Mouse (Mus musculus) limb, embryonic 14.5 days (tissue): ENCODE results near the gene Kcnip1. TPM values are rescaled to one million over a fixed set of nuclear protein-coding genes. Genes with fewer than 3 reads are reported as not detected.
A peak's percentile ranks its signal among the peaks of the same experiment; 100 is the strongest.

ENCODE experiments used
- ATAC-seq: fragments of 200-750 bp; cut with Nextera tagmentation; 2 replicates; pipeline ENCODE4 v1.8.0; 2017; ENCODE audit warnings: low read depth, moderate number of reproducible peaks, moderate TSS enrichment; ENCODE audit not compliant: low FRiP score
- DNase-seq: peaks from one replicate; pipeline ENCODE4 v3.0.0-alpha.2; 2015; ENCODE audit warnings: low spot score
- H3K27ac ChIP-seq: fragments of 300-500 bp; sonication (generic); replicated peaks from 2 replicates; pipeline ENCODE4 v1.5.1; 2014; ENCODE audit warnings: low read depth, mild to moderate bottlenecking, low read length, moderate library complexity, mixed read lengths
- H3K27me3 ChIP-seq: fragments of 300-500 bp; sonication (generic); 2 replicates; pipeline ENCODE4 v1.6.1; 2014; ENCODE audit warnings: low read length, mixed read lengths; ENCODE audit not compliant: control insufficient read depth, insufficient read depth
- H3K36me3 ChIP-seq: fragments of 300-500 bp; sonication (generic); 2 replicates; pipeline ENCODE4 v1.6.1; 2014; ENCODE audit warnings: mild to moderate bottlenecking, low read length, moderate library complexity, mixed read lengths; ENCODE audit not compliant: control insufficient read depth, insufficient read depth
- H3K4me1 ChIP-seq: fragments of 300-500 bp; sonication (generic); 2 replicates; pipeline ENCODE4 v1.6.1; 2014; ENCODE audit warnings: antibody characterized with exemption, low read length, mixed read lengths; ENCODE audit not compliant: control insufficient read depth, insufficient read depth
- H3K4me2 ChIP-seq: fragments of 300-500 bp; sonication (generic); replicated peaks from 2 replicates; pipeline ENCODE4 v1.6.1; 2014; ENCODE audit warnings: low read depth, mild to moderate bottlenecking, low read length, moderate library complexity; ENCODE audit not compliant: severe bottlenecking
- H3K4me3 ChIP-seq: fragments of 300-500 bp; sonication (generic); replicated peaks from 2 replicates; pipeline ENCODE4 v1.5.1; 2014; ENCODE audit warnings: low read length
- H3K9ac ChIP-seq: fragments of 300-500 bp; sonication (generic); 2 replicates; pipeline ENCODE4 v1.6.1; 2014; ENCODE audit warnings: mild to moderate bottlenecking, low read depth, low read length, moderate library complexity; ENCODE audit not compliant: severe bottlenecking
- H3K9me3 ChIP-seq: fragments of 300-500 bp; sonication (generic); 2 replicates; pipeline ENCODE4 v1.6.1; 2016; ENCODE audit warnings: low read length; ENCODE audit not compliant: control insufficient read depth
- POLR2A ChIP-seq: fragments of 200-500 bp; IDR thresholded peaks from 2 replicates; pipeline ENCODE4 v1.8.0; 2012; ENCODE audit warnings: inconsistent platforms, mild to moderate bottlenecking, moderate library complexity, borderline replicate concordance; ENCODE audit not compliant: insufficient read depth, insufficient read length; ENCODE audit errors: extremely low read depth
- WGBS: fragments of 180-500 bp; shearing (Covaris S2); extraction: QIAGEN DNeasy Blood & Tissue Kit; methylation state at CpG from one replicate; pipeline ENCODE4 v1.1.7; 2014; 5-methylcytosine and 5-hydroxymethylcytosine counted together
- polyA plus RNA-seq, 2 experiments: library from polyadenylated mRNA; depleted of rRNA in 1 of 2; stranded (reverse) in 1 of 2; unstranded in 1 of 2; fragments of >200 nt; fragmentation: Nextera tagmentation in 1 of 2; extraction: Ambion mirVana in 1 of 2; gene quantifications; 2 replicates each; pipeline versions ENCODE4 v1.2.1 to v1.2.3; 2012 to 2014

The Kcnip1 gene
- polyA plus RNA-seq, 2 experiments, result 3.4 to 5.0 TPM

- TF ChIP-seq POLR2A, result no peak
- Histone ChIP-seq H3K4me1 (peaks cover 21% of the 10 kb centered on the region), H3K4me2 (no peak overlapping the region), H3K27ac (no peak overlapping the region), H3K4me3 (no peak overlapping the region), H3K36me3 (no peaks in the 10 kb centered on the region), H3K9ac (no peak overlapping the region), H3K27me3 (no peaks in the 10 kb centered on the region), H3K9me3 (no peaks in the 10 kb centered on the region)
- 53% methylated on average over 11 of the region's 11 CpGs for WGBS
- DNase-seq (no peak), ATAC-seq (no peak)
These were observed 63.5 kb downstream of the Kcnip1 start for GRCm38 (mm10) chr11:33929412-33929811.

DNA sequence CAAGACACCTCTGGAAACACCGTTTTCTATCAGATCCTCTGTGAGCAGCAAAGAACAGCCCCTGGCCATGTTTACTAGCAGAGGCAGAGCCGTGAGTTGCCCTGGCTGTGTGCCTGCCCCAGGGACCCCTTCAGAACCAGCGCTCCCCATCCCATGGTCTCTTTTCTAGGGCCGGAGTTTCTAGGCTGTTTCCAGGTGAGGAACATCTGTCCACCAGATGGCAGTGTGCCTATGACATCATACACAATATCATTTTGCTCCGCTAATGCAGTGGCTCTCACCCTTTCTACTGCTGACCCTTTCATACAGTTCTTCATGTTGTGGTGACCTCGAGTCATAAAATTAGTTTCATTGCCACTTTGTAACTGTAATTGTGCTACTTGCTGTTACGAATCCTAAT lies 64.3 kb downstream of the Kcnip1 start:
- H3K27me3 ChIP-seq, result no peaks in the 10 kb centered on the region
- 9% methylated on average over 7 of the region's 7 CpGs for WGBS
- peak; percentile 87 for DNase-seq
- no peaks in the 10 kb centered on the region for H3K36me3 ChIP-seq
- H3K4me1 ChIP-seq, result peaks cover 21% of the 10 kb centered on the region
- no peaks in the 10 kb centered on the region for H3K9me3 ChIP-seq
- no peak for TF ChIP-seq POLR2A
- no peak overlapping the region for H3K9ac ChIP-seq
- peak; percentile 73 for ATAC-seq
- H3K27ac ChIP-seq, result no peak overlapping the region
- H3K4me2 ChIP-seq, result 0 out of 2 replicates have a peak overlapping the region, but pooled peaks have one; percentile 5
- H3K4me3 ChIP-seq, result no peak overlapping the region

DNA sequence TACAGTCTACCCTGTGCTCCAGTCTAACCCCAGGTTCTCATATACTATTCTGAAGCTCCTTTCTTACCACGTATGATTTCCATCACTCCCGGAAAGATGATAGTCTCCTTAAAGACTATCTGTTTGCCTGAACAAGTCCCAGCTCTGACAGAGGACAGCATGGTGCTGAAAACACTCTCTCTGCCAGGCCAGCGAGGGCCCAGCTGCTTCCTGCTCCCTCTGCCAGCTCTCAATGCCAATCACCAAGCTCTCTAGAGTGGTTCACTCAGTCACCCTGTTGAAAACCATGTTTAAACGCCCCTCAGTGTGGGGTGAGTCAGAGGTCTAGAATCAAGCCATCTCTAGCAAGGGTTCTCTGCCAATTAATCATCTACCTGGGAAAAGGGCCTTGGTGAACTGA lies 65.1 kb downstream of the Kcnip1 start:
- 70% methylated on average over 4 of the region's 4 CpGs for WGBS
- no peak overlapping the region for H3K9ac ChIP-seq

DNA sequence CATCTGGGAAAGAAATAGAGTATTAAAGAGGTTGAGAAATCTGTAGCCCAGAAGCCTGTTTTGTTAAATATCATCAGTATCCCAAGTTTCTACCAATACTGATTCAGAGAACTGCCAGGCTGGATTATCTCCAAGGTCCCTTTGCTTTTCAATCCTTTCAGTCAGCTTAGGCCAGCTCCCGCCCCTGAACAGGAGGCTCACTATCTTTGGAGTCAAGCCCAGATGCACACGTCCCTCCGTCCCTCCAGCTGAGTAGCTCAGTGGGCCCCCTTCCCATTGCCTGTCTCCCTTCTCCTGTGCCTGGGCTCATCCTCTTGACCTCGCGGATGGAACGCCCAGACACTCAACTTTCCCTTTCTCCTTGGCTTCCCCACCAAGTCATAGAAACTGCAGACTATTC lies 65.6 kb downstream of the Kcnip1 start:
- no peak for DNase-seq
- H3K27me3 ChIP-seq, result no peaks in the 10 kb centered on the region

More for the DNA sequence above, 65.1 kb downstream of the Kcnip1 start:
- ATAC-seq, result no peak
- Histone ChIP-seq H3K36me3 (no peaks in the 10 kb centered on the region), H3K4me3 (no peak overlapping the region), H3K27me3 (no peaks in the 10 kb centered on the region), H3K4me1 (peaks cover 21% of the 10 kb centered on the region), H3K27ac (no peak overlapping the region), H3K4me2 (no peak overlapping the region), H3K9me3 (no peaks in the 10 kb centered on the region)
- no peak for DNase-seq
- TF ChIP-seq POLR2A, result no peak

GRCm38 (mm10) chr11:33926551-33926950 lies 66.4 kb downstream of the Kcnip1 start:
- no peak overlapping the region for H3K27ac ChIP-seq
- no peak overlapping the region for H3K4me2 ChIP-seq
- H3K4me3 ChIP-seq, result no peak overlapping the region
- TF ChIP-seq POLR2A, result no peak
- ATAC-seq (no peak), DNase-seq (no peak)
- H3K27me3 ChIP-seq, result no peaks in the 10 kb centered on the region
- 49% methylated on average over 2 of the region's 2 CpGs for WGBS
- H3K4me1 ChIP-seq, result peaks cover 17% of the 10 kb centered on the region
- H3K36me3 ChIP-seq, result no peaks in the 10 kb centered on the region
- no peaks in the 10 kb centered on the region for H3K9me3 ChIP-seq
- H3K9ac ChIP-seq, result no peak overlapping the region

More for the DNA sequence above, 65.6 kb downstream of the Kcnip1 start:
- WGBS, result 67% methylated on average over 6 of the region's 6 CpGs
- H3K9ac ChIP-seq, result no peak overlapping the region
- H3K4me1 ChIP-seq, result peaks cover 17% of the 10 kb centered on the region
- H3K9me3 ChIP-seq, result no peaks in the 10 kb centered on the region
- no peak overlapping the region for H3K27ac ChIP-seq
- no peak for TF ChIP-seq POLR2A
- no peak for ATAC-seq
- H3K4me2 ChIP-seq, result no peak overlapping the region
- H3K36me3 ChIP-seq, result no peaks in the 10 kb centered on the region
- no peak overlapping the region for H3K4me3 ChIP-seq

GRCm38 (mm10) chr11:33925778-33926177 lies 67.2 kb downstream of the Kcnip1 start:
- Histone ChIP-seq H3K4me2 (no peak overlapping the region), H3K4me3 (no peak overlapping the region), H3K27me3 (no peaks in the 10 kb centered on the region), H3K36me3 (no peaks in the 10 kb centered on the region), H3K4me1 (peaks cover 17% of the 10 kb centered on the region), H3K27ac (no peak overlapping the region), H3K9me3 (no peaks in the 10 kb centered on the region), H3K9ac (no peak overlapping the region)
- DNase-seq (no peak), ATAC-seq (no peak)
- TF ChIP-seq POLR2A, result no peak
- 52% methylated on average over 8 of the region's 8 CpGs for WGBS
